Mouse (Mus musculus): Measurements from ENCODE around the gene Cdkn2aipnl.

- TF ChIP-seq POLR2A (IDR thresholded peaks at IDR 0.05; ENCODE audit: borderline replicate concordance, control insufficient read depth, low read depth, low read length) = no peak
- no peak for TF ChIP-seq CTCF (IDR thresholded peaks at IDR 0.05; ENCODE audit: control insufficient read depth, insufficient read depth, low read length)
These were observed 8.0 kb upstream of the Cdkn2aipnl start for GRCm38 (mm10) chr11:51959511-51959910.

Data from bone marrow, adult 2 months (tissue).